Mouse (Mus musculus) MEL (cell line): Measurements from ENCODE around the gene Rapgef1. TPM values are rescaled to one million over a fixed set of nuclear protein-coding genes. Genes with fewer than 3 reads are reported as not detected.
A peak's percentile ranks its signal among the peaks of the same experiment; 100 is the strongest.

Source experiments
- DNase-seq: peaks from one replicate; pipeline ENCODE4 v3.0.0; 2011; ENCODE audit warnings: low read depth, low spot score
- H3K27ac ChIP-seq: 2 replicates; pipeline ENCODE4 v1.5.1; 2012; ENCODE audit warnings: low read depth, mild to moderate bottlenecking, control low read depth, low read length, moderate library complexity; ENCODE audit not compliant: control insufficient read depth
- H3K27me3 ChIP-seq, 2 experiments: fragments of 150-350 bp in 1 of 2; sonication (generic) in 1 of 2; 2 replicates each; pipeline ENCODE4 v1.6.1; 2012; ENCODE audit warnings: low read length in 2 of 2, mild to moderate bottlenecking in 2 of 2, improper control_type of control experiment in 1 of 2, moderate library complexity in 1 of 2; ENCODE audit not compliant: insufficient read depth in 2 of 2, control insufficient read depth in 1 of 2
- H3K36me3 ChIP-seq, 2 experiments: 2 replicates each; pipeline ENCODE4 v1.6.1; 2012 to 2014; ENCODE audit warnings: low read length in 2 of 2, improper control_type of control experiment in 1 of 2, inconsistent platforms in 1 of 2, mild to moderate bottlenecking in 1 of 2; ENCODE audit not compliant: insufficient read depth in 2 of 2, control insufficient read depth in 1 of 2
- H3K4me1 ChIP-seq, 2 experiments: fragments of 150-350 bp in 1 of 2; sonication (generic) in 1 of 2; 2 replicates each; pipeline ENCODE4 v1.6.1; 2012; ENCODE audit warnings: low read length in 2 of 2, improper control_type of control experiment in 1 of 2, mild to moderate bottlenecking in 1 of 2; ENCODE audit not compliant: insufficient read depth in 2 of 2, control insufficient read depth in 1 of 2
- H3K4me3 ChIP-seq, 2 experiments: fragments of 150-350 bp in 1 of 2; sonication (generic) in 1 of 2; 2 replicates each; pipeline ENCODE4 v1.5.1; 2012; ENCODE audit warnings: low read depth in 2 of 2, low read length in 2 of 2, mild to moderate bottlenecking in 2 of 2, moderate library complexity in 2 of 2, control low read depth in 1 of 2, improper control_type of control experiment in 1 of 2; ENCODE audit not compliant: control insufficient read depth in 1 of 2, insufficient read depth in 1 of 2
- H3K79me2 ChIP-seq: 2 replicates; pipeline ENCODE4 v1.6.1; 2012; ENCODE audit warnings: mild to moderate bottlenecking, low read length, moderate library complexity; ENCODE audit not compliant: control insufficient read depth, poor library complexity, insufficient read depth
- H3K9ac ChIP-seq: 2 replicates; pipeline ENCODE4 v1.6.1; 2012; ENCODE audit warnings: low read depth, mild to moderate bottlenecking, control low read depth, low read length, moderate library complexity; ENCODE audit not compliant: control insufficient read depth, poor library complexity, severe bottlenecking
- H3K9me3 ChIP-seq: fragments of 150-350 bp; sonication (generic); replicated peaks from 2 replicates; pipeline ENCODE4 v1.6.1; 2012; ENCODE audit warnings: mild to moderate bottlenecking, low read length, improper control_type of control experiment, moderate library complexity; ENCODE audit not compliant: insufficient read depth
- CHD2 ChIP-seq: IDR thresholded peaks from 2 replicates; pipeline ENCODE4 v1.6.1; 2011; ENCODE audit warnings: low read length, improper control_type of control experiment
- CTCF ChIP-seq, 3 experiments: IDR thresholded peaks in 2 of 3; conservative IDR thresholded peaks in 1 of 3; 2 replicates each; pipeline ENCODE4 v1.5.1; 2011 to 2012; ENCODE audit warnings: low read length in 3 of 3, low read depth in 2 of 3, mild to moderate bottlenecking in 2 of 3, improper control_type of control experiment in 1 of 3, inconsistent platforms in 1 of 3, mixed read lengths in 1 of 3, moderate library complexity in 1 of 3; ENCODE audit not compliant: control insufficient read depth in 1 of 3, insufficient read depth in 1 of 3, poor library complexity in 1 of 3, severe bottlenecking in 1 of 3
- ELF1 ChIP-seq: IDR thresholded peaks from 2 replicates; pipeline ENCODE4 v1.6.1; 2014; ENCODE audit warnings: low read depth, mild to moderate bottlenecking, inconsistent platforms, low read length, improper control_type of control experiment, moderate library complexity
- ETS1 ChIP-seq: IDR thresholded peaks from 2 replicates; pipeline ENCODE4 v1.6.1; 2012; ENCODE audit warnings: low read depth, mild to moderate bottlenecking, inconsistent platforms, low read length, improper control_type of control experiment, moderate library complexity
- GABPA ChIP-seq: IDR thresholded peaks from 2 replicates; pipeline ENCODE4 v1.6.1; 2012; ENCODE audit warnings: low read depth, mild to moderate bottlenecking, inconsistent platforms, low read length, improper control_type of control experiment, moderate library complexity
- GATA1 ChIP-seq: IDR thresholded peaks from 2 replicates; pipeline ENCODE4 v1.6.1; 2011; ENCODE audit warnings: low read depth, low read length, improper control_type of control experiment
- JUND ChIP-seq: IDR thresholded peaks from 2 replicates; pipeline ENCODE4 v1.6.1; 2011; ENCODE audit warnings: low read depth, mild to moderate bottlenecking, improper control_type of control experiment, low read length
- MAFK ChIP-seq: IDR thresholded peaks from 2 replicates; pipeline ENCODE4 v1.6.1; 2011; ENCODE audit warnings: low read depth, mild to moderate bottlenecking, low read length, improper control_type of control experiment, borderline replicate concordance
- MAX ChIP-seq: IDR thresholded peaks from 2 replicates; pipeline ENCODE4 v1.6.1; 2011; ENCODE audit warnings: low read length, improper control_type of control experiment
- MEF2A ChIP-seq: IDR thresholded peaks from 2 replicates; pipeline ENCODE4 v1.6.1; 2014; ENCODE audit warnings: low read depth, mild to moderate bottlenecking, inconsistent platforms, low read length, improper control_type of control experiment; ENCODE audit not compliant: poor library complexity, insufficient replicate concordance, severe bottlenecking; ENCODE audit errors: extremely low read depth
- MXI1 ChIP-seq: IDR thresholded peaks from 2 replicates; pipeline ENCODE4 v1.6.1; 2011; ENCODE audit warnings: mild to moderate bottlenecking, low read depth, low read length, improper control_type of control experiment
- MYB ChIP-seq: IDR thresholded peaks from 2 replicates; pipeline ENCODE4 v1.6.1; 2011; ENCODE audit warnings: mild to moderate bottlenecking, low read depth, low read length, improper control_type of control experiment
- MYC ChIP-seq: IDR thresholded peaks from 2 replicates; pipeline ENCODE4 v1.6.1; 2011; ENCODE audit warnings: low read depth, mild to moderate bottlenecking, low read length, improper control_type of control experiment, moderate library complexity
- NRF1 ChIP-seq: IDR thresholded peaks from 2 replicates; pipeline ENCODE4 v1.6.1; 2014; ENCODE audit warnings: low read depth, mild to moderate bottlenecking, inconsistent platforms, low read length, improper control_type of control experiment, moderate library complexity; ENCODE audit not compliant: poor library complexity, insufficient read depth, severe bottlenecking
- POLR2A ChIP-seq, 2 experiments: IDR thresholded peaks; 2 replicates each; pipeline ENCODE4 v1.6.1; 2011 to 2012; ENCODE audit warnings: low read length in 2 of 2, mild to moderate bottlenecking in 2 of 2, control low read depth in 1 of 2, improper control_type of control experiment in 1 of 2, low read depth in 1 of 2, moderate library complexity in 1 of 2; ENCODE audit not compliant: control insufficient read depth in 1 of 2, insufficient read depth in 1 of 2, poor library complexity in 1 of 2
- POLR2AphosphoS2 ChIP-seq: IDR thresholded peaks from 2 replicates; pipeline ENCODE4 v1.6.1; 2011; ENCODE audit warnings: low read length, improper control_type of control experiment
- POLR2AphosphoS5 ChIP-seq: IDR thresholded peaks from 2 replicates; pipeline ENCODE4 v1.6.1; 2012; ENCODE audit warnings: low read depth, borderline replicate concordance, mild to moderate bottlenecking, inconsistent platforms, low read length, moderate library complexity, mixed read lengths
- RAD21 ChIP-seq: IDR thresholded peaks from 2 replicates; pipeline ENCODE4 v1.6.1; 2011; ENCODE audit warnings: mild to moderate bottlenecking, low read depth, low read length, improper control_type of control experiment
- SMC3 ChIP-seq: IDR thresholded peaks from 2 replicates; pipeline ENCODE4 v1.6.1; 2011; ENCODE audit warnings: low read depth, low read length, improper control_type of control experiment
- TAL1 ChIP-seq: IDR thresholded peaks from 2 replicates; pipeline ENCODE4 v1.6.1; 2012; ENCODE audit warnings: mild to moderate bottlenecking, inconsistent platforms, low read length, moderate library complexity, mixed read lengths
- TBP ChIP-seq: IDR thresholded peaks from 2 replicates; pipeline ENCODE4 v1.8.0; 2011; ENCODE audit warnings: low read depth, low read length, improper control_type of control experiment
- TCF12 ChIP-seq: IDR thresholded peaks from 2 replicates; pipeline ENCODE4 v1.6.1; 2014; ENCODE audit warnings: low read depth, mild to moderate bottlenecking, inconsistent platforms, low read length, improper control_type of control experiment, moderate library complexity
- ZC3H11A ChIP-seq: IDR thresholded peaks from 2 replicates; pipeline ENCODE4 v1.6.1; 2012; ENCODE audit warnings: low read depth, mild to moderate bottlenecking, inconsistent platforms, low read length, improper control_type of control experiment
- ZNF384 ChIP-seq: IDR thresholded peaks from 2 replicates; pipeline ENCODE4 v1.6.1; 2012; ENCODE audit warnings: low read depth, mild to moderate bottlenecking, inconsistent platforms, low read length, improper control_type of control experiment
- polyA plus RNA-seq, 2 experiments: library from polyadenylated mRNA; stranded (reverse) in 1 of 2; unstranded in 1 of 2; fragments of >175 nt in 1 of 2; fragments of >200 nt in 1 of 2; gene quantifications; 2 replicates each; pipeline versions ENCODE4 v1.2.1 to v1.2.4; 2012; ENCODE audit warnings: low replicate concordance in 2 of 2, low read depth in 1 of 2; ENCODE audit not compliant: insufficient read length in 2 of 2, insufficient read depth in 1 of 2, missing spikeins in 1 of 2
- total RNA-seq: library from RNA; depleted of rRNA; stranded (reverse); fragments of 300-350 nt; gene quantifications from 2 replicates; pipeline ENCODE4 v1.2.3, GENCODE M21; 2012

The Rapgef1 gene
- total and polyA plus RNA-seq, 3 experiments: 57.2 to 88.3 (median 77.0) TPM

- H3K4me3 ChIP-seq: no peak overlapping the region
- no peaks in the 10 kb centered on the region for H3K4me1 ChIP-seq
- no peak for DNase-seq
- H3K9ac ChIP-seq: no peak overlapping the region
- no peaks in the 10 kb centered on the region for H3K9me3 ChIP-seq
- no peak overlapping the region for H3K27ac ChIP-seq
- no peaks in the 10 kb centered on the region for H3K36me3 ChIP-seq
- no peaks in the 10 kb centered on the region for H3K27me3 ChIP-seq
- no peaks in the 10 kb centered on the region for H3K79me2 ChIP-seq
- TF ChIP-seq ZC3H11A (no peak), ZNF384 (no peak), CHD2 (no peak), GABPA (no peak), MEF2A (no peak), ELF1 (no peak), MYB (no peak), TCF12 (no peak), POLR2AphosphoS5 (no peak), POLR2AphosphoS2 (no peak), TBP (no peak), MXI1 (no peak), MAFK (no peak), GATA1 (no peak), JUND (no peak), RAD21 (no peak)
These were observed 127.8 kb downstream of the Rapgef1 start for GRCm38 (mm10) chr2:29747188-29747782.

GRCm38 (mm10) chr2:29747852-29748251, 128.3 kb downstream of the Rapgef1 start:
- Histone ChIP-seq H3K27me3 (no peaks in the 10 kb centered on the region), H3K79me2 (no peaks in the 10 kb centered on the region), H3K4me1 (no peaks in the 10 kb centered on the region), H3K36me3 (no peaks in the 10 kb centered on the region), H3K27ac (no peak overlapping the region), H3K4me3 (no peak overlapping the region), H3K9ac (no peak overlapping the region), H3K9me3 (no peaks in the 10 kb centered on the region)
- DNase-seq: peak; percentile 61
- no peak for TF ChIP-seq ETS1
- TF ChIP-seq ZC3H11A: peak; percentile 33; the same call in 1 of the 2 replicates
- TF ChIP-seq MXI1: no peak
- TF ChIP-seq TAL1: no peak
- peak; percentile 20 for TF ChIP-seq RAD21
- peak; percentile 87 for TF ChIP-seq MYC
- TF ChIP-seq CTCF (IDR thresholded peaks at IDR 0.05 in 2 of 3, conservative IDR thresholded peaks at IDR 0.05 in 1 of 3; ENCODE audit: control insufficient read depth in 1 of 3, insufficient read depth in 1 of 3, low read depth in 2 of 3, low read length in 3 of 3, poor library complexity in 1 of 3, severe bottlenecking in 1 of 3): peak; percentile 38 to 55 (median 51)
- peak; percentile 49; the same call in 1 of the 2 replicates for TF ChIP-seq MAX
- TF ChIP-seq POLR2AphosphoS2: no peak
- TF ChIP-seq SMC3: peak; percentile 58
- TF ChIP-seq GATA1: no peak
- no peak for TF ChIP-seq NRF1
- no peak for TF ChIP-seq POLR2A (IDR thresholded peaks at IDR 0.05; ENCODE audit: control insufficient read depth in 1 of 2, insufficient read depth in 1 of 2, low read depth in 1 of 2, low read length in 2 of 2, poor library complexity in 1 of 2)
